Mouse (Mus musculus): ENCODE measurements around the gene Fkbp6.

Fkbp6 gene

GRCm38 (mm10) chr5:135276597-135276996 lies 73.2 kb downstream of the Fkbp6 start:
- DNase-seq (ENCODE audit: low read depth, low spot score), result no peak

GRCm38 (mm10) chr5:135274663-135275396 lies 75.0 kb downstream of the Fkbp6 start:
- DNase-seq (ENCODE audit: low read depth, low spot score), result no peak

- DNase-seq (ENCODE audit: low read depth, low spot score), result no peak
Measured at GRCm38 (mm10) chr5:135271563-135272165, 78.2 kb downstream of the Fkbp6 start.

GRCm38 (mm10) chr5:135270361-135270760 lies 79.5 kb downstream of the Fkbp6 start:
- DNase-seq (ENCODE audit: low read depth, low spot score), result no peak

- no peak for DNase-seq (ENCODE audit: low read depth, low spot score)
Measured at GRCm38 (mm10) chr5:135269451-135269850, 80.4 kb downstream of the Fkbp6 start.

- DNase-seq (ENCODE audit: low read depth, low spot score), result no peak
Measured at GRCm38 (mm10) chr5:135264548-135264947, 85.3 kb downstream of the Fkbp6 start.

GRCm38 (mm10) chr5:135263866-135264503 lies 85.9 kb downstream of the Fkbp6 start:
- DNase-seq (ENCODE audit: low read depth, low spot score), result no peak

GRCm38 (mm10) chr5:135258280-135259150 lies 91.3 kb downstream of the Fkbp6 start:
- DNase-seq (ENCODE audit: low read depth, low spot score), result no peak

GRCm38 (mm10) chr5:135257559-135257958 lies 92.3 kb downstream of the Fkbp6 start:
- peak; percentile 21 for DNase-seq (ENCODE audit: low read depth, low spot score)

GRCm38 (mm10) chr5:135256166-135256565 lies 93.7 kb downstream of the Fkbp6 start:
- no peak for DNase-seq (ENCODE audit: low read depth, low spot score)

- DNase-seq (ENCODE audit: low read depth, low spot score), result no peak
Measured at GRCm38 (mm10) chr5:135253741-135254401, 96.0 kb downstream of the Fkbp6 start.

GRCm38 (mm10) chr5:135251079-135251454 lies 98.8 kb downstream of the Fkbp6 start, which contains the start of gene Fzd9:
Gene Fzd9, minus strand, starts transcription at chr5:135251230.
- DNase-seq (ENCODE audit: low read depth, low spot score), result no peak

GRCm38 (mm10) chr5:135250186-135251078 lies 99.4 kb downstream of the Fkbp6 start:
- DNase-seq (ENCODE audit: low read depth, low spot score), result no peak

- no peak for DNase-seq (ENCODE audit: low read depth, low spot score)
Measured at GRCm38 (mm10) chr5:135248956-135249676, 100.7 kb downstream of the Fkbp6 start.

- DNase-seq (ENCODE audit: low read depth, low spot score), result no peak
Measured at GRCm38 (mm10) chr5:135247337-135247736, 102.5 kb downstream of the Fkbp6 start.

GRCm38 (mm10) chr5:135246531-135246930 lies 103.3 kb downstream of the Fkbp6 start:
- no peak for DNase-seq (ENCODE audit: low read depth, low spot score)

- DNase-seq (ENCODE audit: low read depth, low spot score), result no peak
Measured at GRCm38 (mm10) chr5:135243166-135243565, 106.7 kb downstream of the Fkbp6 start.

- no peak for DNase-seq (ENCODE audit: low read depth, low spot score)
Measured at GRCm38 (mm10) chr5:135242608-135243007, 107.2 kb downstream of the Fkbp6 start.

- no peak for DNase-seq (ENCODE audit: low read depth, low spot score)
Measured at GRCm38 (mm10) chr5:135242136-135242535, 107.7 kb downstream of the Fkbp6 start.
